Mouse (Mus musculus) midbrain, embryonic 15.5 days (tissue): ENCODE results near the gene Mrpl49. TPM values are rescaled to one million over a fixed set of nuclear protein-coding genes. Genes with fewer than 3 reads are reported as not detected.

ENCODE experiments used
- ATAC-seq: fragments of 200-750 bp; cut with Nextera tagmentation; replicated peaks from 2 replicates; pipeline ENCODE4 v1.8.0; 2017; ENCODE audit warnings: moderate TSS enrichment
- H3K27ac ChIP-seq: fragments of 300-500 bp; sonication (generic); 2 replicates; pipeline ENCODE4 v1.5.1; 2015; ENCODE audit warnings: mild to moderate bottlenecking, inconsistent platforms
- H3K27me3 ChIP-seq: fragments of 300-500 bp; sonication (generic); replicated peaks from 2 replicates; pipeline ENCODE4 v1.6.1; 2015; ENCODE audit warnings: inconsistent platforms
- H3K36me3 ChIP-seq: fragments of 300-500 bp; sonication (generic); replicated peaks from 2 replicates; pipeline ENCODE4 v1.6.1; 2015; ENCODE audit warnings: inconsistent platforms
- H3K4me1 ChIP-seq: fragments of 300-500 bp; sonication (generic); 2 replicates; pipeline ENCODE4 v1.6.1; 2015; ENCODE audit warnings: inconsistent platforms
- H3K4me2 ChIP-seq: fragments of 300-500 bp; sonication (generic); 2 replicates; pipeline ENCODE4 v1.6.1; 2015; ENCODE audit warnings: inconsistent platforms, mild to moderate bottlenecking, moderate library complexity
- H3K4me3 ChIP-seq: fragments of 300-500 bp; sonication (generic); 2 replicates; pipeline ENCODE4 v1.5.1; 2015; ENCODE audit warnings: mild to moderate bottlenecking, inconsistent platforms
- H3K9ac ChIP-seq: fragments of 300-500 bp; sonication (generic); 2 replicates; pipeline ENCODE4 v1.6.1; 2015; ENCODE audit warnings: mild to moderate bottlenecking, inconsistent platforms
- H3K9me3 ChIP-seq: fragments of 300-500 bp; sonication (generic); 2 replicates; pipeline ENCODE4 v1.6.1; 2016; ENCODE audit warnings: inconsistent platforms
- WGBS: fragments of 180-500 bp; shearing (Covaris S2); methylation state at CpG from one replicate; pipeline ENCODE4 v1.1.7; 2015; ENCODE audit warnings: mixed read lengths; 5-methylcytosine and 5-hydroxymethylcytosine counted together
- polyA plus RNA-seq: library from polyadenylated mRNA; unstranded; fragments of >200 nt; fragmentation: Nextera tagmentation; extraction: Ambion mirVana; gene quantifications from 2 replicates; pipeline ENCODE4 v1.2.1, GENCODE M21; 2015

Gene Mrpl49
- polyA plus RNA-seq, 1 experiment from 2014 or later = 62.5 TPM

DNA sequence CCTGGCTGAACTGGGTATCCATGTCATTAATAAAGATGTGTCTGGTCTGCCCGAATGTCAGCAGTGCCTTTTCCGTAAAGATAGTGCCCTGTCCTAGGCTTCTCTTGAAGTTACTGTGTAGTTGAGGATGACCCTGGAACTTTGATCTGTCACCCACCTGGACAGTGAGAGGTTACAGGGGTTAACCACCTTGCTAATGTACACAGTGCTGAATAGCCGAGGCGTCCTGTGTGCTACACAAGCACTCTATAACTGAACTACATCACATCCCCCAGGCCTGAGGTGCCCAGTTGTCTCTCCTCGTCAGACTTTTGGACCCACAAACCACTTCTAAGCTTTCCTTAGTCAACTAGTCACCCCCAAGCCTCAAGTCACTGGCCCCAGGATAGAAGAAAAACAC, 4.8 kb upstream of the Mrpl49 start:
- H3K9me3 ChIP-seq = no peaks in the 10 kb centered on the region
- peaks cover 54% of the 10 kb centered on the region for H3K4me1 ChIP-seq
- no peaks in the 10 kb centered on the region for H3K36me3 ChIP-seq
- H3K27me3 ChIP-seq = no peaks in the 10 kb centered on the region
- peak overlapping the region; percentile 70 for H3K4me3 ChIP-seq
- WGBS = 81% methylated on average over 5 of the region's 5 CpGs
- H3K9ac ChIP-seq = peak overlapping the region; percentile 88
- H3K4me2 ChIP-seq = peak overlapping the region; percentile 97
- ATAC-seq = no peak
- 0 out of 2 replicates have a peak overlapping the region, but pooled peaks have one; percentile 88 for H3K27ac ChIP-seq

DNA sequence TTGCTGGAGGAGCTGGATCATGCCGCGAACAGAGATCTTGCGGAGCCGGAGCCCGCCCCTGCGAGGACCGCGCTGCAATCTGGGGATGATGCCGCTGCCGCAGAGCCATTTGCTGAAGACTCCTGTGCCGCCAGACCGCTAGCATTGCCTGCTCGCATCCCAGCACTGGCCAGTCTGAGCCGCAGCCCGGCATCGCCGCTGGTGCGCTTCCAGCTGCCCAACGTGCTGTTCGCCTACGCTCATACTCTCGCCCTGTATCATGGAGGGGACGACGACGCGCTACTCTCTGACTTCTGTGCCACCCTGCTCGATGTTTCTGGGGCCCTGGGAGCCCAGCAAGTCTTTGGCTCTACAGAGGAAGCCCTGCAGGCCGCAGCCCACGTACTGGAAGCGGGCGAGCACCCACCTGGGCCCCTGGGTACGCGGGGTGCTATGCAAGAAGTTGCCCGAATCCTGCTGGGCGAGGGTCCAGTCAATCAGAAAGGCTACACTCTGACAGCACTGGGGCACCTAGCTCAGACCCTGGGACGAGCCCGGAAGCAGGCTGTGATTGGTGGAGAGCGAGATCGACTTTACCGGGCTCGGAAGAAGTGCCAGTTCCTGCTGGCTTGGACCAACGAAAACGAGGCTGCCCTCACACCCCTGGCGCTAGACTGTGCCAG, 4.2 kb upstream of the Mrpl49 start:
- Histone ChIP-seq H3K9ac (peak overlapping the region; percentile 88), H3K9me3 (no peaks in the 10 kb centered on the region), H3K4me1 (peaks cover 54% of the 10 kb centered on the region), H3K27me3 (no peaks in the 10 kb centered on the region), H3K36me3 (no peaks in the 10 kb centered on the region), H3K4me2 (peak overlapping the region; percentile 97), H3K4me3 (peak overlapping the region; percentile 70), H3K27ac (peak overlapping the region; percentile 88)
- WGBS = 2% methylated on average over 44 of the region's 44 CpGs
- no peak for ATAC-seq

DNA sequence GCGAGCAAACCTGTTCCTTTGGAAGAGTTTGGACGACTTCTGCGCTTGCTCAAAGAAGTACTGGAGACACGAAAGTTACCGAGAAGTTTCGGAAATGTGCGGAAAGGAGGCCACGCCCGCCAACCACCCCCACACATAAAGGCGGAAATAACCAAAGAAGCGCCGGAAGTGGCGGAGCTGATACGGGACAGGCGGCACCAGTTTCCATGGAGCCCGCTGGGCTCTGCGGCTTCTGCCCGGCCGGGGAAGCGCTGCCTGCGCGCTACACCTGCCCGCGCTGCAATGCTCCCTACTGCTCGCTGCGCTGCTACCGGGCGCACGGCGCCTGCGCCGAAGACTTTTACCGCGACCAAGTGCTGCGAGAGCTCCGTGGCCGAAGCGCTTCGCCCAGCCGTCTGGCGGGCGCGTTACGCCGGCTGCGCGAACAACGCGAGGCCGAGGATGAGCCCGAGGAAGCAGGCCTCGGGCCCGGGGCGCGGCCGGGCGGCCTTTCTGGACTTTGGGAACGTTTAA, 3.5 kb upstream of the Mrpl49 start, which contains the start of gene Znhit2:
Gene Znhit2 (plus strand): TSS at position 172 of the 513 bp plus-strand sequence.
- Histone ChIP-seq H3K4me2 (peak within 1 kb of the TSS; percentile 97), H3K9ac (peak within 1 kb of the TSS; percentile 88), H3K4me1 (peaks cover 54% of the 10 kb centered on the region), H3K9me3 (no peaks in the 10 kb centered on the region), H3K27ac (peak within 1 kb of the TSS; percentile 88), H3K4me3 (peak within 1 kb of the TSS; percentile 70), H3K27me3 (no peaks in the 10 kb centered on the region), H3K36me3 (no peaks in the 10 kb centered on the region)
- ATAC-seq = peak; percentile 75
- WGBS = under 1% methylated on average over 51 of the region's 58 CpGs

GRCm38 (mm10) chr19:6058966-6059365, 1.4 kb upstream of the Mrpl49 start:
- no peaks in the 10 kb centered on the region for H3K9me3 ChIP-seq
- 89% methylated on average over 5 of the region's 5 CpGs for WGBS
- peaks cover 49% of the 10 kb centered on the region for H3K4me1 ChIP-seq
- H3K4me2 ChIP-seq = peak overlapping the region; percentile 82
- H3K36me3 ChIP-seq = peaks cover 8% of the 10 kb centered on the region
- no peak overlapping the region for H3K27ac ChIP-seq
- no peaks in the 10 kb centered on the region for H3K27me3 ChIP-seq
- H3K4me3 ChIP-seq = peak overlapping the region; percentile 66
- ATAC-seq = no peak
- H3K9ac ChIP-seq = peak overlapping the region; percentile 81; the same call in 1 of the 2 replicates

GRCm38 (mm10) chr19:6058513-6058912, 928 bp upstream of the Mrpl49 start:
- ATAC-seq = no peak
- no peak overlapping the region; the same call in 1 of the 2 replicates for H3K27ac ChIP-seq
- 42% methylated on average over 5 of the region's 5 CpGs for WGBS
- peak overlapping the region; percentile 66 for H3K4me3 ChIP-seq
- H3K9ac ChIP-seq = peak overlapping the region; percentile 81
- H3K9me3 ChIP-seq = no peaks in the 10 kb centered on the region
- H3K36me3 ChIP-seq = peaks cover 12% of the 10 kb centered on the region
- H3K27me3 ChIP-seq = no peaks in the 10 kb centered on the region
- H3K4me1 ChIP-seq = peaks cover 47% of the 10 kb centered on the region
- H3K4me2 ChIP-seq = peak overlapping the region; percentile 82

DNA sequence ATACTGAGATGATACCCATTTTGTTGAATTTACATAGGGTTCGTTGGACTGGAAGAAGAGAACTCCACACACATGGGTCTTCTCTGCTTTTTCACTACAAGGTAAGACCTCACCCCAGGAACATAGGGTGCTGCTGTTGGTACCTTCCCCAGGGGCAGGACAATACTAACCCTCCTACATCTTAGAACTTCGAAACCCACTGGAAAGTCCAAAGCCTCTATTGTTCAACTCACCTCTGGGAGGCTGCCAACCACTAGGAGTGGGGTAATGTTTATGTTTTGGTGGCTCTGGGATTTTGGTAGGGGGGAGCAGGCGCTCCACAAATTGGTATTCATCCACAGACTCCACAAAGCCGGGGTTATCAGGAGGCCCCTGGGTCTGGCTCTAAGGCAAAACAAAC, 889 bp downstream of the Mrpl49 start:
- no peaks in the 10 kb centered on the region for H3K27me3 ChIP-seq
- peak overlapping the region; percentile 81; the same call in 1 of the 2 replicates for H3K9ac ChIP-seq

DNA sequence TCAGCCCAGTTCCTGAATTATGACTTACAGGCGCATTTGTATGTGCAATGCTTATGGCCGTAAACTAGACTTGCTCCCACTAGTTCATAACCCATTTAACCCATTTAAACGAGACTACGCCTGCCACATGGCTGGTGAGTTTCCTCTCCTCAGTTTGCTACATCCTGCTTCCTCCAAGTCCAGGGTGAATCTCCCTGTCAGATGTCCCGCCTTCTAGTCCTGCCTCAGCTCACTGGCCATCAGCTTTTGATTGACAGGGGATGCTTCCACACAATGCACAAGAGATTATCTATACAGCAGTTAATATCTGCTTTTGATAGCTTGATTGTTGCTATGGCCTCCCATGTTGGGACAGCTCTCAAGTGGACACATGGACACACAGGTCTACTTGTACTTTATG, 3.3 kb downstream of the Mrpl49 start:
- no peak overlapping the region for H3K4me3 ChIP-seq
- no peaks in the 10 kb centered on the region for H3K9me3 ChIP-seq
- no peak overlapping the region for H3K27ac ChIP-seq
- no peak for ATAC-seq
- no peak overlapping the region for H3K9ac ChIP-seq
- H3K4me2 ChIP-seq = no peak overlapping the region
- H3K36me3 ChIP-seq = peaks cover 53% of the 10 kb centered on the region
- H3K27me3 ChIP-seq = no peaks in the 10 kb centered on the region
- peaks cover 22% of the 10 kb centered on the region for H3K4me1 ChIP-seq
- WGBS = 88% methylated on average over 5 of the region's 5 CpGs

More for the DNA sequence above, 889 bp downstream of the Mrpl49 start:
- Histone ChIP-seq H3K36me3 (peaks cover 29% of the 10 kb centered on the region), H3K4me3 (peak overlapping the region; percentile 66), H3K4me1 (peaks cover 28% of the 10 kb centered on the region), H3K9me3 (no peaks in the 10 kb centered on the region), H3K27ac (no peak overlapping the region), H3K4me2 (peak overlapping the region; percentile 82)
- 56% methylated on average over 4 of the region's 4 CpGs for WGBS
- no peak for ATAC-seq

- H3K4me2 ChIP-seq = no peak overlapping the region
- ATAC-seq = no peak
- peaks cover 64% of the 10 kb centered on the region for H3K36me3 ChIP-seq
- no peak overlapping the region for H3K4me3 ChIP-seq
- H3K27ac ChIP-seq = no peak overlapping the region
- H3K9ac ChIP-seq = no peak overlapping the region
- peaks cover 31% of the 10 kb centered on the region for H3K4me1 ChIP-seq
- H3K27me3 ChIP-seq = no peaks in the 10 kb centered on the region
- no peaks in the 10 kb centered on the region for H3K9me3 ChIP-seq
- WGBS = 90% methylated on average over 7 of the region's 7 CpGs
These were observed 5.1 kb downstream of the Mrpl49 start for GRCm38 (mm10) chr19:6052516-6052915.

DNA sequence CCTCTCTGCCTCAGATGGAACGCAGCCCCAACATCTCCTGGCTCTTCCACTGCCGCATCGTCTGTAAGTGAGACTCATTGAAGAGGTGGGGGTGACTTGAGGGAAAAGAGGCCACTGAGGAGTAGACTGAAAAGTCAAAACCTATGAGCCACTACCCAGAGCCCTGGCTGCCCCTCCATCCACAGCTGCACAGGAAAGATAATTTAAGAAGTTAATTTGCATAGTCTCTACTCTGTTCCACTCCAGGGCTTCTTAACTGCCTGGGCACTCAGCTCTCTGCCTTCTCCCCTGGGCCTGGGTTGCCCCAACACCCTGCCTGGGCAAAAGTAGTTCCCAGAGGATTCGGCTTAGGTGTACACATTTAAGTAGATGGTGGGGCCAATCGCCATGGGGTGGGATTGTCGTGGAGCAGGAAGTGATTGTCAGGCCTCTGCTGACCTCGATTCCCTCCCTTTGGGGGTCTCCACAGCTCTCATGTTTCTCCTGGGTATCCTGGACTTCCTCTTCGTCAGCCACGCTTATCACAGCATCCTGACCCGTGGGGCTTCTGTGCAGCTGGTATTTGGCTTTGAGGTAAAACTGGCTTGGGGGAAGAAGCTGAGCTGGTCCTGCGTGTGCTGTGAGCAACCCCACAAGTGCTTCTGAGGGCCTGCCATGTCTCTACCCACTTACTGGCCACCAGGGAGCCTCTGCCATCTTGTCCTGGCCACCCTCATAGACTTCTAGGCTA, 8.7 kb downstream of the Mrpl49 start:
- Histone ChIP-seq H3K4me2 (no peak overlapping the region), H3K27me3 (no peaks in the 10 kb centered on the region), H3K9me3 (no peaks in the 10 kb centered on the region), H3K9ac (no peak overlapping the region), H3K4me1 (peaks cover 31% of the 10 kb centered on the region), H3K36me3 (peaks cover 56% of the 10 kb centered on the region), H3K4me3 (no peak overlapping the region), H3K27ac (no peak overlapping the region)
- ATAC-seq = no peak
- 93% methylated on average over 11 of the region's 11 CpGs for WGBS

GRCm38 (mm10) chr19:6047899-6048166, 9.8 kb downstream of the Mrpl49 start:
- 89% methylated on average over 8 of the region's 8 CpGs for WGBS
- no peaks in the 10 kb centered on the region for H3K27me3 ChIP-seq
- no peaks in the 10 kb centered on the region for H3K9me3 ChIP-seq
- H3K4me3 ChIP-seq = peak overlapping the region; percentile 94
- ATAC-seq = no peak
- H3K4me1 ChIP-seq = peaks cover 31% of the 10 kb centered on the region
- H3K9ac ChIP-seq = peak overlapping the region; percentile 79
- H3K27ac ChIP-seq = no peak overlapping the region
- H3K4me2 ChIP-seq = peak overlapping the region; percentile 84
- peaks cover 46% of the 10 kb centered on the region for H3K36me3 ChIP-seq

DNA sequence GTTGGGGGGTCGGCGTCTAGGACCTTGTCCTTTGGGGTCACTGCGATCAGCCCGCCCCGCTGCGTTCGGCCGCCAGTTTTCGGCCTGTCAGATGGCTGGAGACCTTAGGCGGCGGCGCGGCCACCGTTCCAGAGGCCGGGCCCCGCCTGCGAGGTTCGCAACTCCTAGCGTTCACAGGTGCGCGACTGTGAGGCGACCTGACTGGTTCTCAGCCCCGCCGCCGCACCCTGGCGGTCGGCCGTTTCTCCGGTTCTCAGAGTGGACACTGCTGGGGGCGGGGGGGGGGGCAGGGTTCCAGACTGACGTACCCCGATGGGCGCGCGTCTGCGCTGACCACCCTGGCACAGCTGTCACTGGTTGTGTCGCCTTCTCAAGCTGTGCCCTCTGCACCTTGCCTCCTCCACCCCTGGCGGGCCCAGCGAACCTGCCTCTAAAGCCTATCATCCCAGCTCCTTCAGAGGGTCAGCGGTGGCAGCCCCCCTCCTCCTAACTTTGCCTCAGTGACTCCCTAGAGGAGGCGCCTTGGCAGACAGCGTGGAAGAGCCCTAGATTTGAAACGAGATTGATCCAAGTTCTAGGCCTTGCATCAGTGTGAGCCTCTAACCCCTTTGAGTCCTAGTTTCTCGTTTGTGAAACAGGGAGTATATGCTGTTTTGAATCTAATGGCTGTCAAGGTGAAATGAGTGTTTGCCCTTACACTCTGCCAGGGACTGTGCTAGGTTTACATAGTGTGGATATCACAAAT, 10.3 kb downstream of the Mrpl49 start:
- Histone ChIP-seq H3K4me2 (peak overlapping the region; percentile 84), H3K36me3 (peaks cover 41% of the 10 kb centered on the region), H3K27ac (peak overlapping the region; percentile 99), H3K9me3 (no peaks in the 10 kb centered on the region), H3K9ac (peak overlapping the region; percentile 79), H3K4me3 (peak overlapping the region; percentile 94), H3K4me1 (peaks cover 31% of the 10 kb centered on the region), H3K27me3 (no peaks in the 10 kb centered on the region)
- WGBS = 2% methylated on average over 37 of the region's 44 CpGs
- peak; percentile 12; the same call in 1 of the 2 replicates for ATAC-seq
